Mouse (Mus musculus): ENCODE data around the gene Btbd35f15. TPM values are rescaled to one million over a fixed set of nuclear protein-coding genes. Genes with fewer than 3 reads are reported as not detected.
"Not testable (repeated sequence)": the region's sequence is repeated elsewhere in the genome, so short reads cannot be mapped to it uniquely, and the experiment has no call there.

Btbd35f15 gene
- not detected for total RNA-seq (2021)

GRCm38 (mm10) chrX:33577214-33577613, at the start of gene Btbd35f15:
Gene Btbd35f15, minus strand, starts transcription at chrX:33577314.
- intact Hi-C loops (cut with DNase I); DNase-seq (ENCODE audit: low spot score): not testable (repeated sequence)

Other genes with a start within 250 kb of the Btbd35f15 start
- gene Btbd35f13, start 79.9 kb upstream of the Btbd35f15 start, total RNA-seq (2021), result not detected
- gene Btbd35f14, start 125.0 kb upstream of the Btbd35f15 start, total RNA-seq (2021), result not detected